In the genomic region with DNA sequence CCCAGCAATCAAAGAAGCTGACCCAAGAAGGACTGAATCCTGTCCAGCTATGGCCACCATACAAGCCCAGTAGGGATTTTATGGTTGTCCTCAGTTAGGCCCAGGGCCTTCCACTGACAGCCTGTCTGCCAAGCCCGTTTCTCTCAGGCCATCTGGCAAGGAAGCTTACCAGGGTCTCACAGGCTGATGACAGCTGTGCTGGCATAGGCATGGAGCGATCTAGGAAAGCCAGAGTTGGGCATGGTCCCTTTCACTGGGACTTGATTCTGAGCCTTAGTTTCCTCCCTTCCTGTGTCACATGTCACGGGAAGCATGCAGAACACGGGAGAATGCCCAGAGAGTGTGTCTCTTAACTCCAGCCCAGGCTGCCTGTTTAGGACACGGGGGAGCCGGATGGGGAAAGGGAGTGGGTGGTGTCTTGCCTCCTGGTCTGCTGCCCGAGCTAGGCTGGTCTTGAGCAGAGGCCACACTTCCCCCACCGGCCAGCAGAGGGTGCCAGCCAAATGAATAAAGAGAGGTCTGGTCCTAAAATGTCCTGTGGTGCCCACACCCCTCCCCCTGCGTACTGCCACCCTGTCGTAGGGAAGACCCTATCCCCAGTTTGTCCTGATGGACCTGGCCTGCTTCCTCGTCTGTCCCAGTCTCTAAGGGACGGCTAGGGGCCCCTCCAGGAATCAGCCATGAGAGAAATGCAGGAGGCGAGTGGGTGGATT, we compare ENCODE assay signal across 8 mouse cellular contexts. TPM values are rescaled to one million over a fixed set of nuclear protein-coding genes. Genes with fewer than 3 reads are reported as not detected.
DNase-seq lines count a peak whose midpoint lies in the region; ATAC-seq and TF ChIP-seq lines count a peak whose summit lies in the region.

No protein-coding gene starts in this region.

- H3K27ac ChIP-seq in embryonic facial prominence, embryonic 14.5 days (replicated peaks; ENCODE audit: low read depth, low read length), result no peak overlapping the region
- H3K27ac ChIP-seq in heart, embryonic 12.5 days (ENCODE audit: poor library complexity, severe bottlenecking), result no peak overlapping the region
- no peak overlapping the region for H3K27ac ChIP-seq in liver, embryonic 14.5 days
- peak overlapping the region; percentile 49; the same call in 1 of the 2 replicates for H3K27ac ChIP-seq in neural tube, embryonic 15.5 days (replicated peaks)

- H3K4me3 ChIP-seq in C2C12 (ENCODE audit: insufficient read depth, poor library complexity, severe bottlenecking), result no peak overlapping the region
- no peak overlapping the region for H3K4me3 ChIP-seq in embryonic facial prominence, embryonic 14.5 days (ENCODE audit: low read depth, low read length)
- no peak overlapping the region for H3K4me3 ChIP-seq in heart, embryonic 12.5 days
- no peak overlapping the region for H3K4me3 ChIP-seq in liver, embryonic 14.5 days (ENCODE audit: insufficient read depth in 1 of 2, low read depth in 2 of 2, low read length in 2 of 2)
- no peak overlapping the region for H3K4me3 ChIP-seq in neural tube, embryonic 15.5 days (replicated peaks)

- TF ChIP-seq CTCF in C2C12 (IDR thresholded peaks at IDR 0.05; ENCODE audit: control insufficient read depth, insufficient read depth, insufficient read length), result peak; percentile 51
- TF ChIP-seq CTCF in liver, embryonic 14.5 days (IDR thresholded peaks at IDR 0.05; ENCODE audit: low read depth), result peak; percentile 85

- DNase-seq in adrenal gland, postnatal 10 days, result peak; percentile 85
- DNase-seq in embryonic facial prominence, embryonic 14.5 days (ENCODE audit: low spot score), result peak; percentile 75
- peak; percentile 88 for DNase-seq in kidney, postnatal 10 days
- peak in 1 of 3 experiments; percentile 28 for DNase-seq in liver, embryonic 14.5 days (ENCODE audit: low read depth in 3 of 3, low spot score in 3 of 3)
- peak; percentile 63 for DNase-seq in thymus, postnatal 14 days

- H3K36me3 ChIP-seq in C2C12 (ENCODE audit: control insufficient read depth, insufficient read depth), result no peaks in the 10 kb centered on the region
- peaks cover 27% of the 10 kb centered on the region; the same call in 1 of the 2 replicates for H3K36me3 ChIP-seq in embryonic facial prominence, embryonic 14.5 days (ENCODE audit: control insufficient read depth, insufficient read depth, low read length)
- peaks cover 35% of the 10 kb centered on the region for H3K36me3 ChIP-seq in heart, embryonic 12.5 days
- no peaks in the 10 kb centered on the region for H3K36me3 ChIP-seq in liver, embryonic 14.5 days (replicated peaks; ENCODE audit: control insufficient read depth, insufficient read depth, low read depth)
- H3K36me3 ChIP-seq in neural tube, embryonic 15.5 days, result peaks cover 21% of the 10 kb centered on the region

- no peaks in the 10 kb centered on the region for H3K79me2 ChIP-seq in C2C12 (ENCODE audit: control insufficient read depth, insufficient read depth)

- ATAC-seq in embryonic facial prominence, embryonic 14.5 days (ENCODE audit: low read depth), result peak; percentile 17; the same call in 1 of the 2 replicates
- ATAC-seq in heart, embryonic 12.5 days (ENCODE audit: insufficient number of reproducible peaks, low FRiP score), result peak; percentile 15; the same call in 1 of the 2 replicates
- no peak for ATAC-seq in liver, embryonic 14.5 days (ENCODE audit: insufficient read depth)
- ATAC-seq in neural tube, embryonic 15.5 days (ENCODE audit: low FRiP score), result no peak

- no peaks in the 10 kb centered on the region for H3K9me3 ChIP-seq in embryonic facial prominence, embryonic 14.5 days (ENCODE audit: control insufficient read depth, low read length)
- H3K9me3 ChIP-seq in heart, embryonic 12.5 days (replicated peaks), result no peaks in the 10 kb centered on the region
- H3K9me3 ChIP-seq in liver, embryonic 14.5 days (ENCODE audit: control insufficient read depth, low read length), result no peaks in the 10 kb centered on the region
- H3K9me3 ChIP-seq in neural tube, embryonic 15.5 days (replicated peaks), result no peaks in the 10 kb centered on the region

- no peak for TF ChIP-seq EP300 in liver, embryonic 14.5 days (IDR thresholded peaks at IDR 0.05; ENCODE audit: low read depth)

- WGBS in embryonic facial prominence, embryonic 14.5 days, result 31% methylated on average over 13 of the region's 13 CpGs
- 29% methylated on average over 13 of the region's 13 CpGs for WGBS in heart, embryonic 12.5 days
- WGBS in liver, embryonic 14.5 days (ENCODE audit: insufficient replicate concordance), result 31% methylated on average over 13 of the region's 13 CpGs
- WGBS in neural tube, embryonic 15.5 days, result 24% methylated on average over 13 of the region's 13 CpGs

- H3K4me2 ChIP-seq in embryonic facial prominence, embryonic 14.5 days (ENCODE audit: low read depth, low read length), result no peak overlapping the region
- no peak overlapping the region for H3K4me2 ChIP-seq in heart, embryonic 12.5 days
- H3K4me2 ChIP-seq in liver, embryonic 14.5 days (ENCODE audit: low read depth), result no peak overlapping the region
- H3K4me2 ChIP-seq in neural tube, embryonic 15.5 days, result no peak overlapping the region

- no peak overlapping the region for H3K9ac ChIP-seq in embryonic facial prominence, embryonic 14.5 days (ENCODE audit: low read depth, low read length)
- 0 out of 2 replicates have a peak overlapping the region, but pooled peaks have one; percentile 1 for H3K9ac ChIP-seq in heart, embryonic 12.5 days
- no peak overlapping the region for H3K9ac ChIP-seq in liver, embryonic 14.5 days (replicated peaks)
- no peak overlapping the region; the same call in 1 of the 2 replicates for H3K9ac ChIP-seq in neural tube, embryonic 15.5 days (replicated peaks)

- no peaks in the 10 kb centered on the region for H3K27me3 ChIP-seq in C2C12 (ENCODE audit: control insufficient read depth, insufficient read depth, insufficient read length)
- H3K27me3 ChIP-seq in embryonic facial prominence, embryonic 14.5 days (replicated peaks; ENCODE audit: control insufficient read depth, insufficient read depth, low read length), result no peaks in the 10 kb centered on the region
- no peaks in the 10 kb centered on the region for H3K27me3 ChIP-seq in heart, embryonic 12.5 days (replicated peaks)
- no peaks in the 10 kb centered on the region for H3K27me3 ChIP-seq in liver, embryonic 14.5 days (ENCODE audit: control insufficient read depth, insufficient read depth, low read length)
- H3K27me3 ChIP-seq in neural tube, embryonic 15.5 days (replicated peaks), result no peaks in the 10 kb centered on the region

- H3K79me3 ChIP-seq in C2C12 (ENCODE audit: low read depth), result no peaks in the 10 kb centered on the region

- no peak overlapping the region for H3ac ChIP-seq in C2C12 (ENCODE audit: control insufficient read depth, insufficient read length, low read depth)

- H3K4me1 ChIP-seq in embryonic facial prominence, embryonic 14.5 days (ENCODE audit: control insufficient read depth, insufficient read depth, low read length), result peaks cover 8% of the 10 kb centered on the region; the same call in 1 of the 2 replicates
- peaks cover 48% of the 10 kb centered on the region for H3K4me1 ChIP-seq in heart, embryonic 12.5 days (replicated peaks)
- no peaks in the 10 kb centered on the region for H3K4me1 ChIP-seq in liver, embryonic 14.5 days (replicated peaks; ENCODE audit: control insufficient read depth in 2 of 2, insufficient read depth in 2 of 2, low read length in 1 of 2)
- peaks cover 51% of the 10 kb centered on the region for H3K4me1 ChIP-seq in neural tube, embryonic 15.5 days

TF ChIP-seq in C2C12, 6 proteins besides CTCF, POLR2A, EP300 and RAD21:
- TF ChIP-seq MYOD1 (IDR thresholded peaks at IDR 0.05; ENCODE audit: control insufficient read depth, insufficient read length, low read depth), result no peak
- TF ChIP-seq MAX (IDR thresholded peaks at IDR 0.05), result no peak
- TF ChIP-seq CEBPB (IDR thresholded peaks at IDR 0.05; ENCODE audit: low read depth), result no peak
- TF ChIP-seq USF1 (IDR thresholded peaks at IDR 0.05; ENCODE audit: low read depth), result no peak
- TF ChIP-seq MYOG (IDR thresholded peaks at IDR 0.05; ENCODE audit: control insufficient read depth, extremely low read depth, insufficient read length), result no peak
- no peak for TF ChIP-seq FOSL1 (IDR thresholded peaks at IDR 0.05; ENCODE audit: insufficient read depth, low read length, poor library complexity, severe bottlenecking)
TF ChIP-seq in C2C12: peak in this region for 0.

RNA-seq across cellular contexts. Expression of a gene that starts 29.5 kb away (rescaled TPM):
- 23.6 TPM for polyA plus RNA-seq in C2C12 (2012; fragmentation: generic; extraction: Trizol)
- 10 to 100 TPM; 30.0 to 30.7 TPM for total RNA-seq in adrenal gland, postnatal 10 days (2021)
- polyA plus RNA-seq in embryonic facial prominence, embryonic 14.5 days (2014; fragmentation: Nextera tagmentation; extraction: Ambion mirVana), result 5.1 and 5.9 TPM in 2 replicates
- 2.0 and 2.7 TPM in 2 replicates for polyA plus RNA-seq in heart, embryonic 12.5 days (2016; fragmentation: Nextera tagmentation; extraction: Ambion mirVana)
- 9.2 and 10.4 TPM in 2 replicates for polyA plus RNA-seq in liver, embryonic 14.5 days (2012; rRNA removed)
- 3.9 and 4.0 TPM in 2 replicates for polyA plus RNA-seq in liver, embryonic 14.5 days (2014; fragmentation: Nextera tagmentation; extraction: Ambion mirVana)
- polyA plus RNA-seq in neural tube, embryonic 15.5 days (2015; fragmentation: Nextera tagmentation; extraction: Ambion mirVana), result 2.4 and 2.7 TPM in 2 replicates

RNA-seq across cellular contexts. Expression of a gene that starts 29.8 kb away (rescaled TPM):
- 36.8 TPM for polyA plus RNA-seq in C2C12 (2012; fragmentation: generic; extraction: Trizol)
- total RNA-seq in adrenal gland, postnatal 10 days (2021), result 10 to 100 TPM; 81.3 to 90.7 TPM
- polyA plus RNA-seq in embryonic facial prominence, embryonic 14.5 days (2014; fragmentation: Nextera tagmentation; extraction: Ambion mirVana), result 74.3 and 79.8 TPM in 2 replicates
- polyA plus RNA-seq in heart, embryonic 12.5 days (2016; fragmentation: Nextera tagmentation; extraction: Ambion mirVana), result 83.1 and 83.3 TPM in 2 replicates
- polyA plus RNA-seq in liver, embryonic 14.5 days (2012; rRNA removed), result 15.2 and 26.8 TPM in 2 replicates
- polyA plus RNA-seq in liver, embryonic 14.5 days (2014; fragmentation: Nextera tagmentation; extraction: Ambion mirVana), result 43.4 and 46.2 TPM in 2 replicates
- 97.5 and 98.3 TPM in 2 replicates for polyA plus RNA-seq in neural tube, embryonic 15.5 days (2015; fragmentation: Nextera tagmentation; extraction: Ambion mirVana)

Comparison
In these comparisons a context has a peak if more than half of its experiments do, and no peak if none do; other contexts are left out.
1. ATAC-seq: peak in embryonic facial prominence, embryonic 14.5 days (single experiment) and heart, embryonic 12.5 days (single experiment); none in liver, embryonic 14.5 days (single experiment) and neural tube, embryonic 15.5 days (single experiment).